Comparison of ENCODE assay signal across 8 mouse cellular contexts in genomic region chr2:127435135-127435534, GRCm38 (mm10). TPM values are rescaled to one million over a fixed set of nuclear protein-coding genes. Genes with fewer than 3 reads are reported as not detected.
DNase-seq lines count a peak whose midpoint lies in the region; ATAC-seq and TF ChIP-seq lines count a peak whose summit lies in the region.

No protein-coding gene starts in this region.

- no peaks in the 10 kb centered on the region for H3K79me2 ChIP-seq in MEL (ENCODE audit: control insufficient read depth, insufficient read depth, low read length, poor library complexity)

- no peaks in the 10 kb centered on the region for H3K9me3 ChIP-seq in hindbrain, postnatal 0 days (ENCODE audit: low read length)
- H3K9me3 ChIP-seq in hindbrain, embryonic 13.5 days = no peaks in the 10 kb centered on the region
- no peaks in the 10 kb centered on the region for H3K9me3 ChIP-seq in MEL (replicated peaks; ENCODE audit: insufficient read depth, low read length)
- no peaks in the 10 kb centered on the region for H3K9me3 ChIP-seq in forebrain, embryonic 16.5 days (ENCODE audit: control insufficient read depth, low read length)

- H3K27ac ChIP-seq in hindbrain, postnatal 0 days = no peak overlapping the region
- H3K27ac ChIP-seq in hindbrain, embryonic 13.5 days = no peak overlapping the region
- no peak overlapping the region for H3K27ac ChIP-seq in MEL (ENCODE audit: control insufficient read depth, low read depth, low read length)
- no peak overlapping the region for H3K27ac ChIP-seq in forebrain, embryonic 16.5 days (ENCODE audit: low read length)

- ATAC-seq in hindbrain, postnatal 0 days = no peak
- ATAC-seq in hindbrain, embryonic 13.5 days (ENCODE audit: low FRiP score) = no peak
- 0 out of 2 replicates have a peak, but pooled peaks have one; percentile 4 for ATAC-seq in forebrain, embryonic 16.5 days

- 46% methylated on average over 2 of the region's 2 CpGs for WGBS in hindbrain, postnatal 0 days
- 47% methylated on average over 2 of the region's 2 CpGs for WGBS in hindbrain, embryonic 13.5 days
- WGBS in forebrain, embryonic 16.5 days = 37% methylated on average over 2 of the region's 2 CpGs

- no peak; a peak in 1 of 4 replicates for TF ChIP-seq POLR2A in MEL (IDR thresholded peaks at IDR 0.05; ENCODE audit: control insufficient read depth in 1 of 2, insufficient read depth in 1 of 2, low read depth in 1 of 2, low read length in 2 of 2, poor library complexity in 1 of 2)

- H3K27me3 ChIP-seq in hindbrain, postnatal 0 days (ENCODE audit: insufficient read depth, low read length) = no peaks in the 10 kb centered on the region
- no peaks in the 10 kb centered on the region for H3K27me3 ChIP-seq in hindbrain, embryonic 13.5 days
- no peaks in the 10 kb centered on the region for H3K27me3 ChIP-seq in MEL (ENCODE audit: control insufficient read depth in 1 of 2, insufficient read depth in 2 of 2, low read length in 2 of 2)
- no peaks in the 10 kb centered on the region for H3K27me3 ChIP-seq in forebrain, embryonic 16.5 days (replicated peaks; ENCODE audit: control insufficient read depth, insufficient read depth, low read length)

- H3K4me1 ChIP-seq in hindbrain, postnatal 0 days (ENCODE audit: insufficient read depth, low read length) = no peaks in the 10 kb centered on the region
- no peaks in the 10 kb centered on the region for H3K4me1 ChIP-seq in hindbrain, embryonic 13.5 days (replicated peaks)
- H3K4me1 ChIP-seq in MEL (ENCODE audit: control insufficient read depth in 1 of 2, insufficient read depth in 2 of 2, low read length in 2 of 2) = no peaks in the 10 kb centered on the region
- no peaks in the 10 kb centered on the region for H3K4me1 ChIP-seq in forebrain, embryonic 16.5 days (replicated peaks; ENCODE audit: control insufficient read depth, insufficient read depth, low read length)

- H3K9ac ChIP-seq in hindbrain, postnatal 0 days (replicated peaks; ENCODE audit: low read length) = no peak overlapping the region
- H3K9ac ChIP-seq in hindbrain, embryonic 13.5 days = no peak overlapping the region
- no peak overlapping the region for H3K9ac ChIP-seq in MEL (ENCODE audit: control insufficient read depth, low read depth, low read length, poor library complexity, severe bottlenecking)
- H3K9ac ChIP-seq in forebrain, embryonic 16.5 days (replicated peaks; ENCODE audit: low read depth, low read length) = no peak overlapping the region

- TF ChIP-seq EP300 in MEL (IDR thresholded peaks at IDR 0.05; ENCODE audit: low read depth in 1 of 2, low read length in 2 of 2) = no peak

- TF ChIP-seq RAD21 in MEL (IDR thresholded peaks at IDR 0.05; ENCODE audit: low read depth, low read length) = peak; percentile 31

- H3K36me3 ChIP-seq in hindbrain, postnatal 0 days (ENCODE audit: insufficient read depth, low read length) = peaks cover 11% of the 10 kb centered on the region
- peaks cover 70% of the 10 kb centered on the region for H3K36me3 ChIP-seq in hindbrain, embryonic 13.5 days
- no peaks in the 10 kb centered on the region; a peak in 1 of 4 replicates for H3K36me3 ChIP-seq in MEL (ENCODE audit: control insufficient read depth in 1 of 2, insufficient read depth in 2 of 2, low read length in 2 of 2)
- H3K36me3 ChIP-seq in forebrain, embryonic 16.5 days (ENCODE audit: control insufficient read depth, insufficient read depth) = no peaks in the 10 kb centered on the region

- H3K4me2 ChIP-seq in hindbrain, postnatal 0 days (ENCODE audit: low read depth, low read length) = no peak overlapping the region
- H3K4me2 ChIP-seq in hindbrain, embryonic 13.5 days = no peak overlapping the region
- H3K4me2 ChIP-seq in forebrain, embryonic 16.5 days (ENCODE audit: low read length) = no peak overlapping the region

- peak; percentile 60 for TF ChIP-seq CTCF in hindbrain, postnatal 0 days (IDR thresholded peaks at IDR 0.05; ENCODE audit: low read depth)
- peak; percentile 61 to 80 (median 64) for TF ChIP-seq CTCF in MEL (IDR thresholded peaks at IDR 0.05 in 2 of 3, conservative IDR thresholded peaks at IDR 0.05 in 1 of 3; ENCODE audit: control insufficient read depth in 1 of 3, insufficient read depth in 1 of 3, low read depth in 2 of 3, low read length in 3 of 3, poor library complexity in 1 of 3, severe bottlenecking in 1 of 3)

- intact Hi-C loops in left cerebral cortex, postnatal 10 days (cut with DNase I) = no loop called here

- peak; percentile 20 for DNase-seq in hindbrain, postnatal 0 days (ENCODE audit: low spot score)
- DNase-seq in 416B (ENCODE audit: low read depth) (peak; percentile 29), MEL (ENCODE audit: low read depth, low spot score) (peak; percentile 47)
- DNase-seq in mesoderm, embryonic 11.5 days (ENCODE audit: low read depth, low spot score) = peak; percentile 45
- no peak for DNase-seq in left cerebral cortex, postnatal 10 days (ENCODE audit: extremely low spot score in 1 of 2, low spot score in 2 of 2)
- DNase-seq in cerebellum, adult 9-10 months = no peak

- no peak overlapping the region for H3K4me3 ChIP-seq in hindbrain, postnatal 0 days (ENCODE audit: low read length)
- H3K4me3 ChIP-seq in hindbrain, embryonic 13.5 days = no peak overlapping the region
- H3K4me3 ChIP-seq in MEL (ENCODE audit: control insufficient read depth in 1 of 2, insufficient read depth in 1 of 2, low read depth in 2 of 2, low read length in 2 of 2) = no peak overlapping the region
- H3K4me3 ChIP-seq in forebrain, embryonic 16.5 days (replicated peaks; ENCODE audit: low read length) = no peak overlapping the region

TF ChIP-seq in MEL, 35 proteins besides CTCF, POLR2A, EP300 and RAD21:
- TF ChIP-seq JUND (IDR thresholded peaks at IDR 0.05; ENCODE audit: low read depth, low read length) = no peak
- TF ChIP-seq SMC3 (IDR thresholded peaks at IDR 0.05; ENCODE audit: low read depth, low read length) = peak; percentile 36

RNA-seq across cellular contexts. Expression of gene Fahd2a, which starts 9.2 kb away (rescaled TPM):
- total RNA-seq in hindbrain, postnatal 0 days (2014; rRNA removed) = 29.4 and 44.4 TPM in 2 replicates
- polyA plus RNA-seq in hindbrain, postnatal 0 days (2015; fragmentation: Nextera tagmentation; extraction: Ambion mirVana) = 33.6 and 34.0 TPM in 2 replicates
- polyA plus RNA-seq in hindbrain, embryonic 13.5 days (2015; fragmentation: Nextera tagmentation; extraction: Ambion mirVana) = 33.3 and 37.1 TPM in 2 replicates
- 7.2 and 8.2 TPM in 2 replicates for total RNA-seq in MEL (2012; rRNA removed)
- polyA plus RNA-seq in MEL (2012; ENCODE audit: insufficient read depth in 1 of 2, insufficient read length in 2 of 2, low read depth in 1 of 2, low replicate concordance in 2 of 2, missing spikeins in 1 of 2) = 1 to 10 TPM in 1 of 2 experiments, not detected in 1; 6.8 TPM
- polyA plus RNA-seq in forebrain, embryonic 16.5 days (2015; fragmentation: Nextera tagmentation; extraction: Ambion mirVana) = 26.1 and 26.8 TPM in 2 replicates
- total RNA-seq in left cerebral cortex, postnatal 10 days (2021) = 10 to 100 TPM; 15.6 to 18.6 TPM

RNA-seq across cellular contexts. Expression of gene Gpat2, which starts 10.1 kb away (rescaled TPM):
- 0.42 TPM in 1 of 2 replicates, not detected in the other for total RNA-seq in hindbrain, postnatal 0 days (2014; rRNA removed)
- 0.21 and 0.28 TPM in 2 replicates for polyA plus RNA-seq in hindbrain, postnatal 0 days (2015; fragmentation: Nextera tagmentation; extraction: Ambion mirVana)
- 0.09 and 0.12 TPM in 2 replicates for polyA plus RNA-seq in hindbrain, embryonic 13.5 days (2015; fragmentation: Nextera tagmentation; extraction: Ambion mirVana)
- not detected in 2 replicates for total RNA-seq in MEL (2012; rRNA removed)
- polyA plus RNA-seq in MEL (2012; ENCODE audit: insufficient read depth in 1 of 2, insufficient read length in 2 of 2, low read depth in 1 of 2, low replicate concordance in 2 of 2, missing spikeins in 1 of 2) = under 1 TPM in 1 of 2 experiments, not detected in 1; 0.07 TPM
- 0.09 and 0.13 TPM in 2 replicates for polyA plus RNA-seq in forebrain, embryonic 16.5 days (2015; fragmentation: Nextera tagmentation; extraction: Ambion mirVana)
- total RNA-seq in left cerebral cortex, postnatal 10 days (2021) = under 1 TPM; 0.39 to 0.49 TPM

Comparison
In these comparisons a context has a peak if more than half of its experiments do, and no peak if none do; other contexts are left out.
1. DNase-seq: peak in hindbrain, postnatal 0 days (single experiment), 416B (single experiment), MEL (single experiment) and mesoderm, embryonic 11.5 days (single experiment); none in left cerebral cortex, postnatal 10 days (0 of 2) and cerebellum, adult 9-10 months (single experiment).